Mouse (Mus musculus) limb, embryonic 14.5 days (tissue): ENCODE measurements around the gene Rasip1. TPM values are rescaled to one million over a fixed set of nuclear protein-coding genes. Genes with fewer than 3 reads are reported as not detected.

Experiments used
- ATAC-seq: fragments of 200-750 bp; cut with Nextera tagmentation; 2 replicates; pipeline ENCODE4 v1.8.0; 2017; ENCODE audit warnings: low read depth, moderate number of reproducible peaks, moderate TSS enrichment; ENCODE audit not compliant: low FRiP score
- DNase-seq: peaks from one replicate; pipeline ENCODE4 v3.0.0-alpha.2; 2015; ENCODE audit warnings: low spot score
- H3K27ac ChIP-seq: fragments of 300-500 bp; sonication (generic); replicated peaks from 2 replicates; pipeline ENCODE4 v1.5.1; 2014; ENCODE audit warnings: low read depth, mild to moderate bottlenecking, low read length, moderate library complexity, mixed read lengths
- H3K27me3 ChIP-seq: fragments of 300-500 bp; sonication (generic); 2 replicates; pipeline ENCODE4 v1.6.1; 2014; ENCODE audit warnings: low read length, mixed read lengths; ENCODE audit not compliant: control insufficient read depth, insufficient read depth
- H3K36me3 ChIP-seq: fragments of 300-500 bp; sonication (generic); 2 replicates; pipeline ENCODE4 v1.6.1; 2014; ENCODE audit warnings: mild to moderate bottlenecking, low read length, moderate library complexity, mixed read lengths; ENCODE audit not compliant: control insufficient read depth, insufficient read depth
- H3K4me1 ChIP-seq: fragments of 300-500 bp; sonication (generic); 2 replicates; pipeline ENCODE4 v1.6.1; 2014; ENCODE audit warnings: antibody characterized with exemption, low read length, mixed read lengths; ENCODE audit not compliant: control insufficient read depth, insufficient read depth
- H3K4me2 ChIP-seq: fragments of 300-500 bp; sonication (generic); replicated peaks from 2 replicates; pipeline ENCODE4 v1.6.1; 2014; ENCODE audit warnings: low read depth, mild to moderate bottlenecking, low read length, moderate library complexity; ENCODE audit not compliant: severe bottlenecking
- H3K4me3 ChIP-seq: fragments of 300-500 bp; sonication (generic); replicated peaks from 2 replicates; pipeline ENCODE4 v1.5.1; 2014; ENCODE audit warnings: low read length
- H3K9ac ChIP-seq: fragments of 300-500 bp; sonication (generic); 2 replicates; pipeline ENCODE4 v1.6.1; 2014; ENCODE audit warnings: mild to moderate bottlenecking, low read depth, low read length, moderate library complexity; ENCODE audit not compliant: severe bottlenecking
- H3K9me3 ChIP-seq: fragments of 300-500 bp; sonication (generic); 2 replicates; pipeline ENCODE4 v1.6.1; 2016; ENCODE audit warnings: low read length; ENCODE audit not compliant: control insufficient read depth
- POLR2A ChIP-seq: fragments of 200-500 bp; IDR thresholded peaks from 2 replicates; pipeline ENCODE4 v1.8.0; 2012; ENCODE audit warnings: inconsistent platforms, mild to moderate bottlenecking, moderate library complexity, borderline replicate concordance; ENCODE audit not compliant: insufficient read depth, insufficient read length; ENCODE audit errors: extremely low read depth
- WGBS: fragments of 180-500 bp; shearing (Covaris S2); extraction: QIAGEN DNeasy Blood & Tissue Kit; methylation state at CpG from one replicate; pipeline ENCODE4 v1.1.7; 2014; 5-methylcytosine and 5-hydroxymethylcytosine counted together
- polyA plus RNA-seq, 2 experiments: library from polyadenylated mRNA; depleted of rRNA in 1 of 2; stranded (reverse) in 1 of 2; unstranded in 1 of 2; fragments of >200 nt; fragmentation: Nextera tagmentation in 1 of 2; extraction: Ambion mirVana in 1 of 2; gene quantifications; 2 replicates each; pipeline versions ENCODE4 v1.2.1 to v1.2.3; 2012 to 2014

Rasip1 gene
- polyA plus RNA-seq, 2 experiments = 11.0 to 14.1 TPM

DNA sequence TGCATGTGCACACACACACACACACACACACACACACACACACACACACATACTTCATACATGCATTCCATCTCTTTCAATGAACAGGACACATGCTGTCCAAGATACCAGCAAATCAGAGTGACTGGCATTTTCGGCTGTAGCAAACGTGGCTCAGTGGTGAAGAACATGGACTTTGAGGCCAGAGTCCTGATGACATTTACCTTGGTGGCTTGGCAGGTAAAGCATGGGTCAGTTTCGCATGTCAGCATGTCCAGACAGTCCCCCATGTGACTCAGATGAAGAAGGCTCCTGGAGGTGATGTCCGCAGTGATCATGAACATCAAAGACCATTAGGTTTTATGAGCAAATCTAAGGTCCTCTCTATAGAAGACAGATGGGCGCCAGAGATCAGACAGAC lies 30.3 kb upstream of the Rasip1 start:
- peaks cover 8% of the 10 kb centered on the region; the same call in 1 of the 2 replicates for H3K4me1 ChIP-seq
- no peak for TF ChIP-seq POLR2A
- no peaks in the 10 kb centered on the region for H3K36me3 ChIP-seq
- no peak overlapping the region for H3K4me2 ChIP-seq
- WGBS = 84% methylated on average over 5 of the region's 5 CpGs
- no peak overlapping the region for H3K4me3 ChIP-seq
- no peak for ATAC-seq
- H3K27ac ChIP-seq = no peak overlapping the region
- H3K9me3 ChIP-seq = no peaks in the 10 kb centered on the region
- no peak overlapping the region for H3K9ac ChIP-seq
- DNase-seq = no peak
- no peaks in the 10 kb centered on the region for H3K27me3 ChIP-seq

DNA sequence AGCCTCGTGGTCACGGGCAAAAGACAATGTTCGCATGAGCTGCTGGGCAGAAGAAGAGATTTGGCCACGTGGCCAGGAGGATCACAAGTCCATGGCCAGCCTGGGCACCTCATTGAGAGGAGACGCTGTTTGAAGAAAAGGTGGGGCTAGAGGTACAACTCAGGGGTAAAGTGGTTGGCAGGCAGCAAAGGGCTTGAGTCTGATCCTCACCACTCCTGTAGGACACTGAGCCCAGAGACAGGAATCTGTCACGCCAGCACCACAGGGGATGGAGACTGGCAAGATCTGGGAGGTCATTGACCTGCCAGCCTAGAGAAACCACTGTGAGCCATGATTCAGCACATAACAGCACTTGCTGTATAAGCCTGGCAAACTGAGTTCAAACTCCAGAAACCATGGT lies 29.8 kb upstream of the Rasip1 start:
- Histone ChIP-seq H3K27me3 (no peaks in the 10 kb centered on the region), H3K4me1 (peaks cover 8% of the 10 kb centered on the region; the same call in 1 of the 2 replicates), H3K9ac (no peak overlapping the region), H3K9me3 (no peaks in the 10 kb centered on the region), H3K27ac (no peak overlapping the region), H3K4me3 (no peak overlapping the region), H3K36me3 (no peaks in the 10 kb centered on the region), H3K4me2 (no peak overlapping the region)
- no peak for DNase-seq
- 84% methylated on average over 6 of the region's 6 CpGs for WGBS
- no peak for ATAC-seq
- TF ChIP-seq POLR2A = no peak

- H3K4me3 ChIP-seq = no peak overlapping the region
These were observed 28.1 kb upstream of the Rasip1 start for GRCm38 (mm10) chr7:45598960-45599879.

GRCm38 (mm10) chr7:45605704-45606289 lies 21.5 kb upstream of the Rasip1 start:
- Histone ChIP-seq H3K4me2 (no peak overlapping the region), H3K36me3 (no peaks in the 10 kb centered on the region), H3K9me3 (no peaks in the 10 kb centered on the region), H3K27ac (no peak overlapping the region), H3K4me3 (no peak overlapping the region), H3K27me3 (no peaks in the 10 kb centered on the region), H3K4me1 (0 out of 2 replicates have a peak, but pooled peaks cover 5% of the 10 kb centered on the region), H3K9ac (no peak overlapping the region)
- no peak for TF ChIP-seq POLR2A
- 76% methylated on average over 9 of the region's 9 CpGs for WGBS
- DNase-seq = no peak
- no peak for ATAC-seq

More at GRCm38 (mm10) chr7:45598960-45599879, 28.1 kb upstream of the Rasip1 start:
- Histone ChIP-seq H3K4me1 (peaks cover 8% of the 10 kb centered on the region; the same call in 1 of the 2 replicates), H3K27ac (no peak overlapping the region), H3K9ac (no peak overlapping the region), H3K36me3 (no peaks in the 10 kb centered on the region), H3K4me2 (no peak overlapping the region), H3K9me3 (no peaks in the 10 kb centered on the region), H3K27me3 (no peaks in the 10 kb centered on the region)
- 42% methylated on average over 18 of the region's 18 CpGs for WGBS
- peak; percentile 9 for DNase-seq
- TF ChIP-seq POLR2A = no peak
- ATAC-seq = no peak

- Histone ChIP-seq H3K27me3 (no peaks in the 10 kb centered on the region), H3K9ac (no peak overlapping the region), H3K9me3 (no peaks in the 10 kb centered on the region), H3K4me1 (no peaks in the 10 kb centered on the region), H3K4me2 (no peak overlapping the region), H3K27ac (no peak overlapping the region), H3K4me3 (no peak overlapping the region), H3K36me3 (no peaks in the 10 kb centered on the region)
- 56% methylated on average over 1 of the region's 1 CpGs for WGBS
- no peak for ATAC-seq
- no peak for TF ChIP-seq POLR2A
- no peak for DNase-seq
These were observed 17.8 kb upstream of the Rasip1 start for GRCm38 (mm10) chr7:45609511-45609910.
